Mouse (Mus musculus) kidney, adult 2 months (tissue): Measurements from ENCODE around the gene Ndufa8. TPM values are rescaled to one million over a fixed set of nuclear protein-coding genes. Genes with fewer than 3 reads are reported as not detected.

Experiments used
- DNase-seq: peaks from one replicate; pipeline ENCODE4 v3.0.0; 2021
- H3K27ac ChIP-seq: fragments of 200-500 bp; 2 replicates; pipeline ENCODE4 v1.5.1; 2012; ENCODE audit warnings: low read depth, low read length, control low read depth, inconsistent platforms; ENCODE audit not compliant: insufficient read depth
- H3K27me3 ChIP-seq: fragments of 200-500 bp; replicated peaks from 2 replicates; pipeline ENCODE4 v1.6.1; 2012; ENCODE audit warnings: mild to moderate bottlenecking, moderate library complexity, low read length, inconsistent platforms; ENCODE audit not compliant: control insufficient read depth, insufficient read depth
- H3K36me3 ChIP-seq: fragments of 200-500 bp; 2 replicates; pipeline ENCODE4 v1.6.1; 2012; ENCODE audit warnings: mild to moderate bottlenecking, moderate library complexity, low read length, inconsistent platforms; ENCODE audit not compliant: control insufficient read depth, insufficient read depth
- H3K4me1 ChIP-seq: fragments of 200-500 bp; 2 replicates; pipeline ENCODE4 v1.6.1; 2011; ENCODE audit warnings: low read length; ENCODE audit not compliant: control insufficient read depth, insufficient read depth
- H3K4me3 ChIP-seq: fragments of 200-500 bp; 2 replicates; pipeline ENCODE4 v1.5.1; 2011; ENCODE audit warnings: mild to moderate bottlenecking, low read depth, low read length, control low read depth; ENCODE audit not compliant: insufficient read depth
- CTCF ChIP-seq: fragments of 200-500 bp; conservative IDR thresholded peaks from 2 replicates; pipeline ENCODE4 v1.5.1; 2011; ENCODE audit warnings: low read depth, mild to moderate bottlenecking, control low read depth, low read length, moderate library complexity, mixed read lengths; ENCODE audit not compliant: insufficient read depth, insufficient read length
- POLR2A ChIP-seq: fragments of 200-500 bp; IDR thresholded peaks from one replicate; pipeline ENCODE4 v1.6.1; 2011; ENCODE audit warnings: low read depth, low read length, control low read depth
- WGBS: fragments of 180-500 bp; shearing (Covaris S2); methylation state at CpG from one replicate; pipeline ENCODE4 v1.1.7; 2018; 5-methylcytosine and 5-hydroxymethylcytosine counted together
- polyA plus RNA-seq: library from polyadenylated mRNA; depleted of rRNA; stranded (reverse); fragments of >200 nt; gene quantifications from 2 replicates; pipeline ENCODE4 v1.2.3, GENCODE M21; 2012

Gene Ndufa8
- polyA plus RNA-seq, 1 experiment, result 261 TPM

GRCm38 (mm10) chr2:36023291-36023690 is 25.9 kb downstream of the Ndufa8 start:
- Histone ChIP-seq H3K27ac (no peak overlapping the region), H3K27me3 (no peaks in the 10 kb centered on the region), H3K36me3 (no peaks in the 10 kb centered on the region), H3K4me1 (no peaks in the 10 kb centered on the region), H3K4me3 (no peak overlapping the region)
- TF ChIP-seq CTCF (no peak), POLR2A (no peak)
- WGBS, result 53% methylated on average over 3 of the region's 3 CpGs
- peak; percentile 90 for DNase-seq

- no peak overlapping the region for H3K27ac ChIP-seq
- peak; percentile 70 for TF ChIP-seq CTCF
- no peak for TF ChIP-seq POLR2A
- H3K4me3 ChIP-seq, result no peak overlapping the region
- peak; percentile 74 for DNase-seq
- H3K36me3 ChIP-seq, result no peaks in the 10 kb centered on the region
- no peaks in the 10 kb centered on the region for H3K4me1 ChIP-seq
- WGBS, result 14% methylated on average over 32 of the region's 32 CpGs
- H3K27me3 ChIP-seq, result no peaks in the 10 kb centered on the region
Observed at GRCm38 (mm10) chr2:36021385-36022159, 27.6 kb downstream of the Ndufa8 start.

GRCm38 (mm10) chr2:36013010-36013409 is 36.2 kb downstream of the Ndufa8 start:
- Histone ChIP-seq H3K27ac (no peak overlapping the region), H3K36me3 (no peaks in the 10 kb centered on the region), H3K27me3 (no peaks in the 10 kb centered on the region), H3K4me3 (no peak overlapping the region), H3K4me1 (0 out of 2 replicates have a peak, but pooled peaks cover 4% of the 10 kb centered on the region)
- 38% methylated on average over 12 of the region's 12 CpGs for WGBS
- DNase-seq, result peak; percentile 83
- TF ChIP-seq POLR2A (no peak), CTCF (no peak)

- DNase-seq, result no peak
- 2% methylated on average over 44 of the region's 44 CpGs for WGBS
- no peaks in the 10 kb centered on the region for H3K27me3 ChIP-seq
- TF ChIP-seq POLR2A (no peak), CTCF (no peak)
- 0 out of 2 replicates have a peak, but pooled peaks cover 4% of the 10 kb centered on the region for H3K4me1 ChIP-seq
- H3K27ac ChIP-seq, result no peak overlapping the region
- H3K36me3 ChIP-seq, result no peaks in the 10 kb centered on the region
- H3K4me3 ChIP-seq, result peak overlapping the region; percentile 35; the same call in 1 of the 2 replicates
Observed at GRCm38 (mm10) chr2:36011331-36011825, 37.8 kb downstream of the Ndufa8 start.

- Histone ChIP-seq H3K27ac (no peak overlapping the region), H3K4me3 (no peak overlapping the region), H3K27me3 (no peaks in the 10 kb centered on the region), H3K4me1 (0 out of 2 replicates have a peak, but pooled peaks cover 4% of the 10 kb centered on the region), H3K36me3 (no peaks in the 10 kb centered on the region)
- TF ChIP-seq CTCF (no peak), POLR2A (no peak)
- WGBS, result 71% methylated on average over 8 of the region's 8 CpGs
- no peak for DNase-seq
Observed at GRCm38 (mm10) chr2:36010579-36010978, 38.6 kb downstream of the Ndufa8 start.

GRCm38 (mm10) chr2:36009386-36009785 is 39.8 kb downstream of the Ndufa8 start:
- H3K4me1 ChIP-seq, result 0 out of 2 replicates have a peak, but pooled peaks cover 4% of the 10 kb centered on the region
- TF ChIP-seq POLR2A (no peak), CTCF (peak; percentile 85)
- 25% methylated on average over 4 of the region's 4 CpGs for WGBS
- no peaks in the 10 kb centered on the region for H3K27me3 ChIP-seq
- no peak overlapping the region for H3K27ac ChIP-seq
- no peak overlapping the region for H3K4me3 ChIP-seq
- H3K36me3 ChIP-seq, result no peaks in the 10 kb centered on the region
- peak; percentile 68 for DNase-seq

DNA sequence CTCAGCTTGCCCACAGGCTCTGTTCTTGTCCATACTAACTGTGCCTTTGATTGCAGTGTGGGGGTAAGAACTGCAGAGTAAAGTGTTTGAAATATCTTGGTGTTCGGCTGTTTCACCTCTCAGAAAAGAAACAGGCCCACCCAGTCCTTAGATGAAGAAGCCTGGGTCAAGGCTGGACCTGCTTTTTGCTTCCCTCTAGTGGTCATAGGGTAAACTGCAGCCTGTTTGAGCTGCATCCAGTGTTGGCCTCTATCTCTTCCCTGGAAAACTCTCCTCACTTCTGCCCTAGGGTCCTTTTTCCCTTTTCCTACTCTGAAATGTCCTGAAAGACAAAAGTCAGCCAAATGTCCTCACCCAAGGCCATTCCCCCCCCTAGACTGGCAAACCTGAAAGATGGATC is 41.1 kb downstream of the Ndufa8 start:
- Histone ChIP-seq H3K27me3 (no peaks in the 10 kb centered on the region), H3K4me1 (0 out of 2 replicates have a peak, but pooled peaks cover 4% of the 10 kb centered on the region), H3K27ac (no peak overlapping the region), H3K36me3 (no peaks in the 10 kb centered on the region), H3K4me3 (no peak overlapping the region)
- 9% methylated on average over 1 of the region's 1 CpGs for WGBS
- peak; percentile 81 for TF ChIP-seq CTCF
- TF ChIP-seq POLR2A, result no peak
- DNase-seq, result peak; percentile 48
